Mouse (Mus musculus): ENCODE results near the gene Rilpl1. TPM values are rescaled to one million over a fixed set of nuclear protein-coding genes. Genes with fewer than 3 reads are reported as not detected.
"Not testable (repeated sequence)": the region's sequence is repeated elsewhere in the genome, so short reads cannot be mapped to it uniquely, and the experiment has no call there.

Gene Rilpl1
- polyA plus RNA-seq, 1 experiment: 15.2 TPM

DNA sequence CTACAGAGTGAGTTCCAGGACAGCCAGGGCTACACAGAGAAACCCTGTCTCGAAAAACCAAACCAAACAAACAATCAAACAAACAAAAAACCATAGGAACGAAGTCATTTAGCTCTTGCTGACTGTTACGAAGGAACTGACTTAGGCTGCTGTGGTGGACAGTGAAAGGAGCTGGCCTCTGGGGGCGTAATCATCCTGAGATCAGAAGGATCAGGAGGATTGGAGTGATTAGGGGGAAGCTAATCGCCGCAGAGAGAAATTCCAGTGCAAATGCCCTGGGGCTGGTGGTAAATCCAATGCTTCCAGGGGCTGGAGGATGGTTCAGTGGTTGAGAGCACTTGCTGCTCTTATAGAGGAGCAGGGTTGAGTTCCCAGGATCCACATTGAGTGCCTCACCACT, 22.4 kb upstream of the Rilpl1 start:
- no peaks in the 10 kb centered on the region for H3K27me3 ChIP-seq (ENCODE audit: control insufficient read depth, insufficient read depth, insufficient read length)
- peaks cover 29% of the 10 kb centered on the region for H3K36me3 ChIP-seq (ENCODE audit: control insufficient read depth, insufficient read depth)
- peaks cover 18% of the 10 kb centered on the region for H3K79me2 ChIP-seq (ENCODE audit: control insufficient read depth, insufficient read depth)
- H3K4me3 ChIP-seq (ENCODE audit: insufficient read depth, poor library complexity, severe bottlenecking): peak overlapping the region; percentile 82
- peaks cover 2% of the 10 kb centered on the region for H3K79me3 ChIP-seq (ENCODE audit: low read depth)
- TF ChIP-seq MYOG (IDR thresholded peaks at IDR 0.05; ENCODE audit: control insufficient read depth, extremely low read depth, insufficient read length): no peak
- TF ChIP-seq MYOD1 (IDR thresholded peaks at IDR 0.05; ENCODE audit: control insufficient read depth, insufficient read length, low read depth): no peak
- H3ac ChIP-seq (ENCODE audit: control insufficient read depth, insufficient read length, low read depth): no peak overlapping the region

DNA sequence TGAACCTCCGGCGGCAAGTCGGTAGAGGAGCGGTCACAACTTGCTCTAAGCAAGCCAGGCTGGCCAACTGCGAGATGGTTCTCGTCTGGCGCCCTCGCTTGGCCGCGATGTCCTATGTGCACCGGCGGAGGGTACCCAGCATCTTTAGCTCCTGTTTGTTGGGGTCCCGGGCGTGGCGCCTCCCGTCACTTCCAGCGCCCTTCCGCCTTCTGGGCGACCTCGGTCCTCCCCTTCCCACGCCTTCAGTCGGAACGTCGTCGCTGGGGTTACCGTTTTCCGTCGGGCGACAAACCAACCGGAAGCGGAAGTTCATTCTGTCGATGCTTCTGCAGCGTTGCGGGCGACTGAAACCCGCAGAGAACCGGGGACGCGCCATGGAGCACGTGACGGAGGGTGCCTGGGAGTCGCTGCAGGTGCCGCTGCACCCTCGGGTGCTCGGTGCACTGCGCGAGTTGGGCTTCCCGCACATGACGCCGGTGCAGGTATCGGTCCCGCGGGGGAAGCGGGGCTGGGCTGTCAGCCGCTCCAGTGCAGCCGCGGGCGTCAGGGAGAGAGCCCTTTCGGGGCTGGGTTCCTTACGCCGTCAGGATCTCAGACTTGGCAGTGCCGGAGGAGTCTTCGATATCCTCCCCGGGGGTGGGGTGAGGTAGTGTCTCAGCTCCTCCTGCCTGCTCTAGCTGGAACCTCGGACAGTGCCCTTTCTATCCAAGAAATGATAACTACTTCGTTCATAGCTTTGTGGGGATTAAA, 21.5 kb upstream of the Rilpl1 start, which contains the start of gene Ddx55:
Gene Ddx55, plus strand, starts transcription at position 307 of the 750 bp plus-strand sequence.
- Histone ChIP-seq H3K36me3 (ENCODE audit: control insufficient read depth, insufficient read depth) (peaks cover 32% of the 10 kb centered on the region), H3ac (ENCODE audit: control insufficient read depth, insufficient read length, low read depth) (peak within 1 kb of the TSS; percentile 98), H3K27me3 (ENCODE audit: control insufficient read depth, insufficient read depth, insufficient read length) (no peaks in the 10 kb centered on the region), H3K4me3 (ENCODE audit: insufficient read depth, poor library complexity, severe bottlenecking) (peak within 1 kb of the TSS; percentile 82), H3K79me2 (ENCODE audit: control insufficient read depth, insufficient read depth) (peaks cover 27% of the 10 kb centered on the region), H3K79me3 (ENCODE audit: low read depth) (peaks cover 2% of the 10 kb centered on the region)
- TF ChIP-seq FOSL1 (IDR thresholded peaks at IDR 0.05; ENCODE audit: insufficient read depth, low read length, poor library complexity, severe bottlenecking) (no peak), MYOD1 (IDR thresholded peaks at IDR 0.05; ENCODE audit: control insufficient read depth, insufficient read length, low read depth) (no peak), CTCF (IDR thresholded peaks at IDR 0.05; ENCODE audit: control insufficient read depth, insufficient read depth, insufficient read length) (peak; percentile 19), MAX (IDR thresholded peaks at IDR 0.05) (peak; percentile 65), USF1 (IDR thresholded peaks at IDR 0.05; ENCODE audit: low read depth) (peak; percentile 80), CEBPB (IDR thresholded peaks at IDR 0.05; ENCODE audit: low read depth) (no peak), MYOG (IDR thresholded peaks at IDR 0.05; ENCODE audit: control insufficient read depth, extremely low read depth, insufficient read length) (no peak)

DNA sequence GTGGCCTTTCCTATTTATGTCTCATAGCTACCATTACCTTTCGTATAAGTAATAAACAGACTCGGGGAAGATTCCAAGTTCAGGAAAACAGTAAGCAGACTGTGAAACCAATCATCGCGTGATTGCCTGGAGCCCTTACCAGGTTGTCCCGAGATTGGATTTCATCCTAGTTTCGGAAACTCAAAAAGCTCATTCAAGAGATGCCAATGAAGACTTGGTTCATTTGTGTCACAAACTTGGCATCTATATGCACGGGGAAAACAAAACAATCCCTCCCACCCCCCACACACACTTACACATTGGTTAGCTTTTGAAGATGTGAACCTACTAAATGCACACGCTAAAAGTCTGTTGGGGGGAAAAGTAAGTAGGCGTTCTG, 20.9 kb upstream of the Rilpl1 start:
- Histone ChIP-seq H3ac (ENCODE audit: control insufficient read depth, insufficient read length, low read depth) (peak overlapping the region; percentile 48), H3K27me3 (ENCODE audit: control insufficient read depth, insufficient read depth, insufficient read length) (no peaks in the 10 kb centered on the region), H3K79me2 (ENCODE audit: control insufficient read depth, insufficient read depth) (peaks cover 34% of the 10 kb centered on the region), H3K36me3 (ENCODE audit: control insufficient read depth, insufficient read depth) (peaks cover 34% of the 10 kb centered on the region), H3K4me3 (ENCODE audit: insufficient read depth, poor library complexity, severe bottlenecking) (peak overlapping the region; percentile 82), H3K79me3 (ENCODE audit: low read depth) (peaks cover 8% of the 10 kb centered on the region)
- TF ChIP-seq USF1 (IDR thresholded peaks at IDR 0.05; ENCODE audit: low read depth) (no peak), CTCF (IDR thresholded peaks at IDR 0.05; ENCODE audit: control insufficient read depth, insufficient read depth, insufficient read length) (no peak), FOSL1 (IDR thresholded peaks at IDR 0.05; ENCODE audit: insufficient read depth, low read length, poor library complexity, severe bottlenecking) (no peak), MYOD1 (IDR thresholded peaks at IDR 0.05; ENCODE audit: control insufficient read depth, insufficient read length, low read depth) (no peak), CEBPB (IDR thresholded peaks at IDR 0.05; ENCODE audit: low read depth) (no peak), MYOG (IDR thresholded peaks at IDR 0.05; ENCODE audit: control insufficient read depth, extremely low read depth, insufficient read length) (no peak), MAX (IDR thresholded peaks at IDR 0.05) (no peak)

DNA sequence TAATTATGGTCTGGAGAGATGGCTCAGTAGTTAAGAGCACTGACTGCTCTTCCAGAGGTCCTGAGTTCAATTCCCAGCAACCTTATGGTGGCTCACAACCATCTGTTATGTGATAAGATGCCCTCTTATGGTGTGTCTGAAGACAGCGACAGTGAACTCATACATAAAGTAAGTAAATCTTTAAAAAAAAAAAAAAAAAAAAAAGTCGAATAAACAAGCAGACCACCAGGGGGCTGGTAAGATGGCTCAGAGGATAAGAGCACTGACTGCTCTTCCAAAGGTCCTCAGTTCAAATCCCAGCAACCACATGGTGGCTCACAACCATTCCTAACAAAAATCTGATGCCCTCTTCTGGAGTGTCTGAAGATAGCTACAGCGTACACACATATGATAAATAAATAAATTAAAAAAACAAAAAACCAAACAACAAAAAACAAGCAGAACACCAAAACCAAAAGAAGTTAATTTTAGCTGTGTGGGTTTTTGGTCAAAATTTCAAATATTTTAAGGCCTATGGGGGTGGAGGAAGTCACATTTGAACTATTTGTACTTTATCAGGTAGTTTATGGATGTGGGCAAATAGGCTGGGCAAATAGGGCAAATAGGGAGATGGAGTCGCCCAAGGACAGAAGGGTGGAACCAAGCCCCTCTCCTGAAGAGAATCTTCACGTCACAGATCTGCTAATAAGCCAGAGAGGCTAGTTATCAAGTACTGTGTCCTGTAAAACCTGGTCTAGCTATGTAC, 20.3 kb upstream of the Rilpl1 start:
- peak overlapping the region; percentile 82 for H3K4me3 ChIP-seq (ENCODE audit: insufficient read depth, poor library complexity, severe bottlenecking)
- not testable (repeated sequence) for H3K27me3 ChIP-seq (ENCODE audit: control insufficient read depth, insufficient read depth, insufficient read length); H3ac ChIP-seq (ENCODE audit: control insufficient read depth, insufficient read length, low read depth)
- peaks cover 39% of the 10 kb centered on the region for H3K79me2 ChIP-seq (ENCODE audit: control insufficient read depth, insufficient read depth)
- peaks cover 13% of the 10 kb centered on the region for H3K79me3 ChIP-seq (ENCODE audit: low read depth)
- peaks cover 40% of the 10 kb centered on the region for H3K36me3 ChIP-seq (ENCODE audit: control insufficient read depth, insufficient read depth)

DNA sequence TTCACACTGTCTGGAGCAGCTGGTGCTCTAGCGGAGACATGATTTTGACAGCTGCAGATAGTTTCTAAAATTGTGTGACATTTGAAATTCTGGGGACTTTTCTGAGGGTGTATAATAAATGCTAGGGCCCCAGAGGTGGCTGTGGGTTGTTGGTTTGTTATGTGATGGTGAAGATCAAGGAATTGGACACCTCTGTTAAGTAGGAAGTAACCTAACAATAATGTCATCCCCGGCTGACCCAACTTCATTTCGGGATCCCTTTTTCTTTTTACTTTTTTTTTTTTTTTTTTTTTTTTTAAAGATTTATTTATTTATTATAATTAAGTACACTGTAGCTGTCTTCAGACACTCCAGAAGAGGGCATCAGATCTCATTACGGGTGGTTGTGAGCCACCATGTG, 19.5 kb upstream of the Rilpl1 start:
- H3K79me2 ChIP-seq (ENCODE audit: control insufficient read depth, insufficient read depth): peaks cover 47% of the 10 kb centered on the region
- H3K4me3 ChIP-seq (ENCODE audit: insufficient read depth, poor library complexity, severe bottlenecking); H3ac ChIP-seq (ENCODE audit: control insufficient read depth, insufficient read length, low read depth); H3K27me3 ChIP-seq (ENCODE audit: control insufficient read depth, insufficient read depth, insufficient read length): not testable (repeated sequence)
- H3K36me3 ChIP-seq (ENCODE audit: control insufficient read depth, insufficient read depth): peaks cover 45% of the 10 kb centered on the region
- peaks cover 21% of the 10 kb centered on the region for H3K79me3 ChIP-seq (ENCODE audit: low read depth)

DNA sequence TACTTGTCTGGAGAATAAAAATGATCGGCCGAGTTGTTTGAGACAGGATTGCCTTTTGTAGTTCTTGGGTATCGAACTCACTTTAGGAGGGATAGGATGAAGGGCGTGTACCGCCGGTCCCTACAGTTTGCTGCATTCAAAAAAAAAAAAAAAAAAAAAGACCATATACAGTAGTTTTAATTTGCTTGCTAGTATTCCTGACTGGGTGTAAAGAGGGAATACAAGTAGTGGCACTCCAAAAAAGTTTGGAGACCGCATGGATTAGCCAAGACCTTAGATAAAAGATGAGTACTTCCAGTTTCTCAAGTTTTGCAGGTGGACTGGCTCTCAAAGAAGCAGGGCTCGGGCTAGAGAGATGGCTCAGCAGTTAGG, 10.4 kb upstream of the Rilpl1 start:
- Histone ChIP-seq H3K4me3 (ENCODE audit: insufficient read depth, poor library complexity, severe bottlenecking) (peak overlapping the region; percentile 95), H3K36me3 (ENCODE audit: control insufficient read depth, insufficient read depth) (peaks cover 46% of the 10 kb centered on the region), H3K79me2 (ENCODE audit: control insufficient read depth, insufficient read depth) (peaks cover 58% of the 10 kb centered on the region), H3ac (ENCODE audit: control insufficient read depth, insufficient read length, low read depth) (peak overlapping the region; percentile 99), H3K79me3 (ENCODE audit: low read depth) (peaks cover 53% of the 10 kb centered on the region), H3K27me3 (ENCODE audit: control insufficient read depth, insufficient read depth, insufficient read length) (no peaks in the 10 kb centered on the region)
- TF ChIP-seq FOSL1 (IDR thresholded peaks at IDR 0.05; ENCODE audit: insufficient read depth, low read length, poor library complexity, severe bottlenecking) (no peak), CEBPB (IDR thresholded peaks at IDR 0.05; ENCODE audit: low read depth) (no peak), MAX (IDR thresholded peaks at IDR 0.05) (no peak), MYOD1 (IDR thresholded peaks at IDR 0.05; ENCODE audit: control insufficient read depth, insufficient read length, low read depth) (no peak)

All from C2C12 (cell line).